ENCODE assay signal across 17 mouse cellular contexts in genomic region chr10:40998799-40999198, GRCm38 (mm10).
DNase-seq lines count a peak whose midpoint lies in the region; ATAC-seq lines count a peak whose summit lies in the region.
"Had no signal": no experiment of that assay in that cellular context is flagged by ENCODE, and none has a peak within 500 bp of the region (broad histone marks: within the 10 kb centered on the region; RNA-seq: fewer than 3 reads in every experiment).

No protein-coding gene starts in this region.

- H3K4me1 ChIP-seq in forebrain, embryonic 11.5 days (replicated peaks; ENCODE audit: control insufficient read depth, insufficient read depth, low read length), result no peaks in the 10 kb centered on the region; the same call in 1 of the 2 replicates
- H3K4me1 ChIP-seq in forebrain, embryonic 10.5 days, result peaks cover 8% of the 10 kb centered on the region; the same call in 1 of the 2 replicates
- H3K4me1 ChIP-seq in midbrain, embryonic 14.5 days (ENCODE audit: control insufficient read depth, insufficient read depth, low read length), result peaks cover 15% of the 10 kb centered on the region; the same call in 1 of the 2 replicates
- H3K4me1 ChIP-seq: liver, embryonic 12.5 days had no signal

- no peaks in the 10 kb centered on the region for H3K36me3 ChIP-seq in forebrain, embryonic 11.5 days (ENCODE audit: control insufficient read depth, insufficient read depth, low read length)
- no peaks in the 10 kb centered on the region for H3K36me3 ChIP-seq in forebrain, embryonic 10.5 days (replicated peaks)
- no peaks in the 10 kb centered on the region for H3K36me3 ChIP-seq in midbrain, embryonic 14.5 days (ENCODE audit: control insufficient read depth, insufficient read depth, low read length)
- H3K36me3 ChIP-seq: G1E; liver, embryonic 12.5 days had no signal

- no peak overlapping the region for H3K4me3 ChIP-seq in forebrain, embryonic 11.5 days (ENCODE audit: low read depth, low read length)
- H3K4me3 ChIP-seq in forebrain, embryonic 10.5 days, result no peak overlapping the region
- no peak overlapping the region for H3K4me3 ChIP-seq in midbrain, embryonic 14.5 days (replicated peaks; ENCODE audit: low read depth, low read length)
- H3K4me3 ChIP-seq: heart, adult 2 months; left cerebral cortex, adult 2 months; liver, embryonic 12.5 days had no signal

- peak overlapping the region; percentile 38; the same call in 1 of the 2 replicates for H3K27ac ChIP-seq in forebrain, embryonic 11.5 days (ENCODE audit: low read depth, low read length)
- no peak overlapping the region for H3K27ac ChIP-seq in forebrain, embryonic 10.5 days
- H3K27ac ChIP-seq in midbrain, embryonic 14.5 days (replicated peaks; ENCODE audit: low read depth, low read length), result peak overlapping the region; percentile 81
- H3K27ac ChIP-seq: heart, adult 2 months; left cerebral cortex, adult 2 months; liver, embryonic 12.5 days had no signal

- 0 out of 2 replicates have a peak, but pooled peaks have one; percentile 36 for ATAC-seq in forebrain, embryonic 11.5 days (replicated peaks; ENCODE audit: low FRiP score)
- peak; percentile 17; the same call in 1 of the 2 replicates for ATAC-seq in midbrain, embryonic 14.5 days (ENCODE audit: low FRiP score, low TSS enrichment)
- ATAC-seq: CD4-positive, CD25-positive, alpha-beta regulatory T cell, adult 4 months; liver, embryonic 12.5 days had no signal

- no peaks in the 10 kb centered on the region for H3K9me3 ChIP-seq in forebrain, embryonic 11.5 days (ENCODE audit: control insufficient read depth, low read length)
- no peaks in the 10 kb centered on the region for H3K9me3 ChIP-seq in forebrain, embryonic 10.5 days
- no peaks in the 10 kb centered on the region for H3K9me3 ChIP-seq in midbrain, embryonic 14.5 days (ENCODE audit: control insufficient read depth, low read length)
- H3K9me3 ChIP-seq: G1E; liver, embryonic 12.5 days had no signal

- H3K27me3 ChIP-seq in forebrain, embryonic 11.5 days (ENCODE audit: control insufficient read depth, insufficient read depth, low read length), result no peaks in the 10 kb centered on the region
- H3K27me3 ChIP-seq in forebrain, embryonic 10.5 days (ENCODE audit: poor library complexity, severe bottlenecking), result no peaks in the 10 kb centered on the region
- H3K27me3 ChIP-seq in midbrain, embryonic 14.5 days (ENCODE audit: control insufficient read depth, insufficient read depth, low read length), result no peaks in the 10 kb centered on the region

- H3K9ac ChIP-seq in forebrain, embryonic 11.5 days (ENCODE audit: low read length), result no peak overlapping the region
- H3K9ac ChIP-seq in midbrain, embryonic 14.5 days (replicated peaks; ENCODE audit: low read length), result no peak overlapping the region
- H3K9ac ChIP-seq: liver, embryonic 12.5 days; lung, embryonic 14.5 days had no signal

- no peak overlapping the region for H3K4me2 ChIP-seq in forebrain, embryonic 11.5 days (ENCODE audit: low read depth, low read length, severe bottlenecking)
- peak overlapping the region; percentile 20; the same call in 1 of the 2 replicates for H3K4me2 ChIP-seq in midbrain, embryonic 14.5 days (ENCODE audit: low read length)
- H3K4me2 ChIP-seq: liver, embryonic 12.5 days; lung, embryonic 14.5 days had no signal

- 85% methylated on average over 11 of the region's 11 CpGs for WGBS in forebrain, embryonic 11.5 days
- 92% methylated on average over 11 of the region's 11 CpGs for WGBS in forebrain, embryonic 10.5 days
- 53% methylated on average over 11 of the region's 11 CpGs for WGBS in midbrain, embryonic 14.5 days

- no peak for DNase-seq in forebrain, embryonic 11.5 days (ENCODE audit: low spot score)
- DNase-seq in forebrain, embryonic 10.5 days (ENCODE audit: extremely low spot score, low spot score), result no peak
- peak; percentile 3 to 17 for DNase-seq in right cerebral cortex, postnatal 10 days (ENCODE audit: low spot score in 2 of 2)
- DNase-seq in right cerebral cortex, postnatal 4 days, result no peak
- no peak for DNase-seq in midbrain, embryonic 14.5 days
- no peak for DNase-seq in gastrocnemius, adult 8-10 months (ENCODE audit: low spot score in 2 of 2)
- DNase-seq in natural killer cell, adult 2 months (ENCODE audit: low spot score in 2 of 2), result no peak
- DNase-seq in kidney, postnatal 4 days, result no peak
- DNase-seq: gastrocnemius, postnatal 10 days; heart, adult 2 months; lung, postnatal 4 days; spleen, adult 18-20 months had no signal

Comparison
In these comparisons a context has a peak if more than half of its experiments do, and no peak if none do; other contexts are left out.
1. DNase-seq: peak in right cerebral cortex, postnatal 10 days (2 of 2); none in forebrain, embryonic 11.5 days (single experiment), forebrain, embryonic 10.5 days (single experiment), right cerebral cortex, postnatal 4 days (single experiment), midbrain, embryonic 14.5 days (single experiment), gastrocnemius, adult 8-10 months (0 of 2), natural killer cell, adult 2 months (0 of 2) and kidney, postnatal 4 days (0 of 2).